Mouse (Mus musculus) forebrain, embryonic 10.5 days (tissue): ENCODE data around the gene Kcnj14. TPM values are rescaled to one million over a fixed set of nuclear protein-coding genes. Genes with fewer than 3 reads are reported as not detected.

Experiments used
- DNase-seq: peaks from one replicate; pipeline ENCODE4 v3.0.0-alpha.2; 2017; ENCODE audit warnings: low spot score; ENCODE audit errors: extremely low spot score
- H3K27ac ChIP-seq: fragments of 300-500 bp; sonication (generic); 2 replicates; pipeline ENCODE4 v1.5.1; 2016; ENCODE audit warnings: mild to moderate bottlenecking
- H3K27me3 ChIP-seq: fragments of 300-500 bp; sonication (generic); 2 replicates; pipeline ENCODE4 v1.6.1; 2016; ENCODE audit warnings: mild to moderate bottlenecking; ENCODE audit not compliant: poor library complexity, severe bottlenecking
- H3K36me3 ChIP-seq: fragments of 300-500 bp; sonication (generic); replicated peaks from 2 replicates; pipeline ENCODE4 v1.6.1; 2016; ENCODE audit warnings: mild to moderate bottlenecking, moderate library complexity
- H3K4me1 ChIP-seq: fragments of 300-500 bp; sonication (generic); 2 replicates; pipeline ENCODE4 v1.6.1; 2016
- H3K4me3 ChIP-seq: fragments of 300-500 bp; sonication (generic); 2 replicates; pipeline ENCODE4 v1.5.1; 2016; ENCODE audit warnings: mild to moderate bottlenecking, moderate library complexity
- H3K9me3 ChIP-seq: fragments of 300-500 bp; sonication (generic); 2 replicates; pipeline ENCODE4 v1.6.1; 2016; ENCODE audit warnings: mild to moderate bottlenecking, moderate library complexity
- WGBS: fragments of 180-500 bp; shearing (Covaris S2); methylation state at CpG from one replicate; pipeline ENCODE4 v1.1.7; 2016; 5-methylcytosine and 5-hydroxymethylcytosine counted together
- polyA plus RNA-seq: library from polyadenylated mRNA; unstranded; fragments of >200 nt; fragmentation: Nextera tagmentation; extraction: Ambion mirVana; gene quantifications from 2 replicates; pipeline ENCODE4 v1.2.1, GENCODE M21; 2016

Gene Kcnj14
- polyA plus RNA-seq, 1 experiment from 2014 or later = 0.78 TPM

DNA sequence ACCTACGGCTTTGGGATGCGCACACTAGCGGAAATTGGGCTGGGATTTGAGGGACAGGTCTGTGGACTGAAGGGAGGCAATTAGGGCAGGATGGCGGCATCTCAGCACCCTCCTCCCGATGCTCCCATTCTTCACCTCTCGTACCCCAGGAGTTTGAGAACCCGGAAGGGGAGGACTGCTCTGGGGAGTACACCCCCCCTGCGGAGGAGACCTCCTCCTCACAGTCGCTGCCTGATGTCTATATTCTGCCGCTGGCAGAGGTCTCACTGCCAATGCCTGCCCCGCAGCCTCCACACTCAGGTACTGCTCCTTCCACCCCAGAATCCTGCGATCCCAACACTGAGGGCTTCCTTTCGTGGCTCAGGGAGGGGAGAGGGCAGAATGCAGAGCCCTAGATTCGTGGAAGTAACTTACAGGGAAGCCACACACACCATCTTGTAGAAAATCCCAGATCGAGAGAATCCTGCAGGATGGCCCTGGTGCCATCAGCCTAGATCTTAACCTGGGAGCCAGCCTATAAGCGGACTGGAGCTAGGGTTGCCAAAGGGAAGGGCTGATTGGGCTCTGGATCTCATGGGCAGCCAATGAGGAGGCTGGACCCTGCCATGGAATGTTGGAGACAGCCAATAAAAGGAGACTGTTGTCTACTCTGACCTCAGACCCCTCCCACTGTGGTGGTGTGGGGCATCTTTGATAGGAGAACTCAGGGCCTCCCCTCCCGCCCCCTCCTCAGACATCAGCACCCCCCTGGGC is 37.7 kb downstream of the Kcnj14 start:
- peaks cover 47% of the 10 kb centered on the region for H3K36me3 ChIP-seq
- H3K27me3 ChIP-seq = peaks cover 44% of the 10 kb centered on the region
- peaks cover 5% of the 10 kb centered on the region; the same call in 1 of the 2 replicates for H3K9me3 ChIP-seq
- H3K4me3 ChIP-seq = peak overlapping the region; percentile 95
- DNase-seq = peak; percentile 58
- WGBS = 7% methylated on average over 17 of the region's 17 CpGs
- H3K27ac ChIP-seq = peak overlapping the region; percentile 94
- H3K4me1 ChIP-seq = peaks cover 48% of the 10 kb centered on the region

DNA sequence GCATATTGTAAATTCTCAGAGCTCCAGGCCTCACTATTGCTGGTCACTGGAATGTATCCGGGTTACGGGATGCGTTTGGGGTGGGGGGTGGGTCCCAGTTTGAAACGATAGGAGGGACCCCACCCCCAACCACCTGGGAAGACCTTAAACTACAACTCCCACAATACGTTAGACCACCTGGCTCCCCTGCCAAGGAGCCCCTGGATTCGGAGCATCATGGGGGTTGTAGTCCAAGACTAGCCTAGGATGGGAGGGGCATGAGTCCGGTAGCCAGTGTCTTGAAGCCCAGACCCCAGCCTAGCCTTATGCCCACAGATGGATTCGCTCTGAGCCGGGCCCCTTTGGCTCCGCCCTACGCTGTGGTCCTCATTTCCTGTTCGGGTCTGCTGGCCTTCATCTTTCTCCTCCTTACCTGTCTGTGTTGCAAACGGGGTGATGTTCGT is 38.4 kb downstream of the Kcnj14 start:
- Histone ChIP-seq H3K4me3 (peak overlapping the region; percentile 95), H3K27ac (peak overlapping the region; percentile 94), H3K36me3 (peaks cover 40% of the 10 kb centered on the region), H3K9me3 (peaks cover 5% of the 10 kb centered on the region; the same call in 1 of the 2 replicates), H3K4me1 (peaks cover 48% of the 10 kb centered on the region), H3K27me3 (peaks cover 45% of the 10 kb centered on the region)
- peak; percentile 77 for DNase-seq
- WGBS = under 1% methylated on average over 14 of the region's 14 CpGs

- Histone ChIP-seq H3K27me3 (peaks cover 51% of the 10 kb centered on the region), H3K4me3 (peak overlapping the region; percentile 95), H3K36me3 (peaks cover 34% of the 10 kb centered on the region), H3K4me1 (peaks cover 48% of the 10 kb centered on the region), H3K9me3 (peaks cover 5% of the 10 kb centered on the region; the same call in 1 of the 2 replicates), H3K27ac (peak overlapping the region; percentile 94)
- WGBS = 1% methylated on average over 40 of the region's 42 CpGs
- DNase-seq = no peak
These were observed 39.0 kb downstream of the Kcnj14 start for GRCm38 (mm10) chr7:45785388-45786135.

DNA sequence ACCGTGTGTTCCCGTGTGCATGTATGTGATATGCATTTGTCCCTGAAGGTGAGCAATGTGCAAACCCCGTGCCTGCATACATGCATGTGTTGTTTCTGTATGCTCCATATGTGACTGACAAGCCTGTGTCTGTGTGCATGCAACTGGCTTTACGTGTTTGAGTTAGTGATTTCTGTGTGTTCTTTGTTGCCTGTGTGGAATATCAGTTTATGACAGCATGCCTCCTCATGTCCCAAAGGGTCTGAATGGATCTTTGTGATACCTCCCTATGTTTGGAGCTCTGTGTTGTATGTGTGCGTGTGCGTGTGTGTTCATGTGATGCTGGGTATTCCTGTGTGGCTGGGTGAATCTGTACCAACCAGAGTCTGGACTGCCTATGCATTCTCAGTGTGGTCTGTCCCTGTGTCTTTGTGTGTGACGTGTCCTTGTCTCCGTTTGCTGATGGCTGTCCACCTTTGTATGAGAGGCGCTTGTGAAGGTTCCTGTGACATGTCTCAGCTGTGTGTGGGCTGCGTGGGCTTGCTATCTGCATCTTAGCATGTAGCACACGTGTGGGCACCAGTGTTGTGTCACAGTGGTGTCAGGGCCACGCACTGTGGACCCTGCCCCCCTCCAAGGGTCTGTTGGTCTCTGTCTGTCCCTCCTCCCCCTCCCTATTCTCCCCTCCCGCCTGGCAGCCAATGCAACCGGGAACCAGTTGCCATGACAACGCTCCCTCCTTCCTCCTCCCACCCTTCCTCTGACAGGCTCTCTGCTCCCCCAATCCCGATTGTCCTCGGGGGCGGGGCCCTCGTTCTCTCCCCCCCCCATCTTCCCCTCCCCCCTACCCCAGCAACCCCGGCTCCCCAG is 39.8 kb downstream of the Kcnj14 start, which contains the start of gene Sult2b1:
TSS of gene Sult2b1 (minus strand) at position 146 of the 849 bp plus-strand sequence.
- DNase-seq = peak; percentile 92
- Histone ChIP-seq H3K27ac (peak within 1 kb of the TSS; percentile 94), H3K4me3 (peak within 1 kb of the TSS; percentile 95), H3K9me3 (peaks cover under 1% of the 10 kb centered on the region; the same call in 1 of the 2 replicates), H3K36me3 (peaks cover 26% of the 10 kb centered on the region), H3K27me3 (peaks cover 55% of the 10 kb centered on the region), H3K4me1 (peaks cover 49% of the 10 kb centered on the region)
- WGBS = 22% methylated on average over 20 of the region's 20 CpGs

DNA sequence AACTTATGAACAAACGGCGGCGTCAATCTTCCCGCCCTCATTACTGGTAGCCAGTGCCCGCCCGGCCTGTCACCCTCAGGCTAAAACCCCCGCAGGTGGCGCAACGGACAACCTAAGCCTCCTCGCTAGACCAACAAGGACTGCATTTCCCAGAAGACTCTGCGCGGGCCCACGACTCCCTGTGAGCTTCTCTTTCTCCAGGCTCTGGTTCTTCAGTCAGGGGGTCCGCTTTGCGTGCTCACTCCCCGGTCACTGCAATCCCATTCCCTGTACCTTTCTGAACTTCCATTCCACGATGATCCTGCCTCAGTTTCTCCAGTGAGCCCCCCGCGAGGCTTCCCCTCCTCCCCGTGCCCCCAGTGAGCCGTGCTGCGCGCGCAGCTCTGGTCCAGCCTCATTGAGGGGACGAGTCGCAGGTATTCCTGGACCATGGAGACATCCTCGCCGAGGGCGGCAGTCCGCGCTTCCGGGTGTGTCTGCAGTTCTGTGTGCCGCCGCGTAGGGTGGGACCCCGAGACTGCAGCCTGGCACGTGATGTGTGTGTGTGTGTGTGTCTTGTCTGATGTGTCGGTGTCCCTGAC is 41.0 kb downstream of the Kcnj14 start, which contains the start of gene Lmtk3:
TSS of gene Lmtk3 (plus strand) at position 228 of the 581 bp plus-strand sequence.
- H3K9me3 ChIP-seq = no peaks in the 10 kb centered on the region; the same call in 1 of the 2 replicates
- H3K27ac ChIP-seq = peak within 1 kb of the TSS; percentile 94
- DNase-seq = peak; percentile 81
- under 1% methylated on average over 38 of the region's 38 CpGs for WGBS
- H3K4me3 ChIP-seq = peak within 1 kb of the TSS; percentile 95
- H3K4me1 ChIP-seq = peaks cover 61% of the 10 kb centered on the region
- H3K36me3 ChIP-seq = peaks cover 15% of the 10 kb centered on the region
- H3K27me3 ChIP-seq = peaks cover 66% of the 10 kb centered on the region

- H3K27me3 ChIP-seq = peaks cover 68% of the 10 kb centered on the region
- H3K27ac ChIP-seq = no peak overlapping the region
- peaks cover 1% of the 10 kb centered on the region for H3K36me3 ChIP-seq
- WGBS = 79% methylated on average over 4 of the region's 4 CpGs
- no peak overlapping the region for H3K4me3 ChIP-seq
- no peak for DNase-seq
- peaks cover 55% of the 10 kb centered on the region for H3K4me1 ChIP-seq
- no peaks in the 10 kb centered on the region; the same call in 1 of the 2 replicates for H3K9me3 ChIP-seq
These were observed 42.3 kb downstream of the Kcnj14 start for GRCm38 (mm10) chr7:45782271-45782670.

DNA sequence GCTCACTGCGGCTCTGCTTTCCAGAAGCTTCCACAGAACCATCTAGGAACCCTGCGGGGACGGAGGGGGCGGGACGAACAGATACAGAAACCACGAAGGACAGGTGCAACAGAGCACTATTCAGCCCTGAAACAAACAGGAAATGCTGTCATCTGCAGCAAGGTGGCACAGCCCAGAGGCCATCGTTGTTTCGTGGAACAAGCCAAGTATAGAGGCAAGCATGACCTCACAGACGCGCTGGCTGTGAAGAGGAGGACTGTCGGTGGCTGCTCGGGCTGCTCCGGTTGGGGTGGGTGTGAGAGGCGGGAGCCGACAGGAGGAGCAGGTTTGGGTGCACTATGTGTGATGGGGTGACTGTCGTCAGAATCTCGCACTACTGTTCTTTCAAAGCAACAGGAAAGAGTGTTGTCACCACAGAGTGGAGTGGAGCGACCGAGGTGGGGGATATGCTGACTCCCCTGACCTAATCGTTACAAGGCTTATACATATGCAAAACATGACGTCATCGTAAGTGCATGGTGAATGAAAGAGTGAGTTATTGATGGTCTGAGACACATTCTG is 45.4 kb downstream of the Kcnj14 start:
- H3K27me3 ChIP-seq = peaks cover 40% of the 10 kb centered on the region
- H3K4me1 ChIP-seq = peaks cover 24% of the 10 kb centered on the region
- H3K4me3 ChIP-seq = peak overlapping the region; percentile 26
- DNase-seq = no peak
- H3K36me3 ChIP-seq = no peaks in the 10 kb centered on the region
- no peaks in the 10 kb centered on the region for H3K9me3 ChIP-seq
- no peak overlapping the region for H3K27ac ChIP-seq
- 30% methylated on average over 22 of the region's 22 CpGs for WGBS

- no peak overlapping the region for H3K27ac ChIP-seq
- 79% methylated on average over 7 of the region's 7 CpGs for WGBS
- DNase-seq = no peak
- H3K36me3 ChIP-seq = no peaks in the 10 kb centered on the region
- H3K4me3 ChIP-seq = no peak overlapping the region
- H3K9me3 ChIP-seq = no peaks in the 10 kb centered on the region
- peaks cover 16% of the 10 kb centered on the region for H3K27me3 ChIP-seq
- peaks cover 12% of the 10 kb centered on the region for H3K4me1 ChIP-seq
These were observed 49.3 kb downstream of the Kcnj14 start for GRCm38 (mm10) chr7:45775237-45775636.

DNA sequence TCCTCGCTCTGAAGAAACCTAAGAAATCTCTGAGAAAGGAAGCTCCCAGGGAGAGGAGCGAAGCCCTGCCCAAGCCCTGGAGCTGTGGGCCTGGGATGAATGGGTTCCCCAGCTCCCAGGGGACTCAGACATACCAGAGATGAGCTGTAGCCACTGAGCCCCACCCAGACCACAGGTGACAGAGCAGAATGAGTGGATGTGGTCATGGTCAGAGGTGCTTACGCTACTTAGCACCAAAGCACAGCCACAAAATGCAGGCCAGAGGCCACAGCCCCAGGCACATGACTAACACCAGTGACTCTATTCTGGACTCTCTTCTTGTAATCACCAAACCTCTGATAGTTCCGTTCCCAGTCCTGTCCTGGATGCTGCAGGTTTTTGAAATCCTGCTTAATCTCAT is 53.5 kb downstream of the Kcnj14 start:
- no peak overlapping the region for H3K4me3 ChIP-seq
- H3K9me3 ChIP-seq = no peaks in the 10 kb centered on the region
- DNase-seq = no peak
- no peaks in the 10 kb centered on the region for H3K27me3 ChIP-seq
- H3K27ac ChIP-seq = no peak overlapping the region
- no peaks in the 10 kb centered on the region for H3K36me3 ChIP-seq
- WGBS = 60% methylated on average over 4 of the region's 4 CpGs
- H3K4me1 ChIP-seq = peaks cover 3% of the 10 kb centered on the region; the same call in 1 of the 2 replicates

- Histone ChIP-seq H3K4me3 (no peak overlapping the region), H3K9me3 (no peaks in the 10 kb centered on the region), H3K36me3 (no peaks in the 10 kb centered on the region), H3K4me1 (peaks cover 3% of the 10 kb centered on the region; the same call in 1 of the 2 replicates), H3K27ac (no peak overlapping the region), H3K27me3 (no peaks in the 10 kb centered on the region)
- DNase-seq = no peak
- 79% methylated on average over 8 of the region's 8 CpGs for WGBS
These were observed 54.0 kb downstream of the Kcnj14 start for GRCm38 (mm10) chr7:45770427-45771082.

GRCm38 (mm10) chr7:45767500-45767899 is 57.1 kb downstream of the Kcnj14 start:
- WGBS = 89% methylated on average over 6 of the region's 6 CpGs
- no peaks in the 10 kb centered on the region for H3K27me3 ChIP-seq
- no peaks in the 10 kb centered on the region for H3K9me3 ChIP-seq
- H3K36me3 ChIP-seq = no peaks in the 10 kb centered on the region
- peaks cover 3% of the 10 kb centered on the region; the same call in 1 of the 2 replicates for H3K4me1 ChIP-seq
- no peak for DNase-seq
- no peak overlapping the region for H3K4me3 ChIP-seq
- no peak overlapping the region for H3K27ac ChIP-seq
